Mouse (Mus musculus) layer of hippocampus, postnatal 36 days (tissue): ENCODE measurements around the gene Acbd5. TPM values are rescaled to one million over a fixed set of nuclear protein-coding genes. Genes with fewer than 3 reads are reported as not detected.

ENCODE experiments used
- DNase-seq, 2 experiments: peaks; one replicate each; pipeline ENCODE4 v3.0.0; 2022
- total RNA-seq, 2 experiments: library from RNA; stranded (reverse); gene quantifications; 2 replicates each; pipeline ENCODE4 v1.2.3; 2021

Acbd5 gene
- total RNA-seq, 2 experiments from 2014 or later = 84.9 to 94.1 TPM

DNA sequence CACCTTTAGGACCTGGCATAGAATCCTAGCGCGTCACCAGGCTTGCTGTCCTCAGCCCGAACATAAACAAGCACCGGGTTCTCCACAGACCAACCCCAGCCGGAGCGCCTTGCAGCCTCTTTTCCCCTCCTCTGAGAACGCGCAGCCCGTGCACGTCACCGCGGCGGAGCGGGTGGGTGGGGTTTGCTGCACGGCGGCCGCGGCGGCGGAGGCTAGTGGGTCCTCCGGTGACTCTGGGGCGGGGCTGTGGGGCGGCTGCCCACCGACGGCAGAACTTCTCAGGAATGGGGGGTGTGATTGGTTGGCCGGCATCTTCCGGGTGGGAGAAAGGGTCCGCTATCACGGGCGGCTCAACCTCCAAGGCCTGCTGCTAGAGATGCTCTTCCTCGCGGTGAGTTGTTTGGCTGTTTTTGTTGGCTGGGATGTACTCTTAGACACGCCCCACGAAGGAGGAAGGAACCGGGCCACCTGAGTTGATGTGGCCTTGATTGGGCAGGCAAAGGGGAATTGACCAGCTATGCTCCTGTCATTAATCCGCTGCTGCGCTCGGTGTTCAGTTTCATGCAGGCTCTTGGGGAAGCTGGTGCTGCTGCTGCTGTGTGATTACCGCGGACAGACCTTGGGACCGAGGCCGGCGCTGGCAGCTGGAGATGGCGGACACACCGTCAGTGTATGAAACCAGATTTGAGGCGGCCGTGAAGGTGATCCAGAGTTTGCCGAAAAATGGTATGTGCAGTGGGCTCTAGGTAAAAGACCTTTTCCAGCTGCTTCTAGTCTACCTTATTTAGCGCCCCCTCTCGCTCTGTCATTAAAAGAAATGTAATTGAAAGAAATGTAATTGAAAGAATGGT is 1.2 kb downstream of the Acbd5 start:
- peak; percentile 96 to 97 for DNase-seq

DNA sequence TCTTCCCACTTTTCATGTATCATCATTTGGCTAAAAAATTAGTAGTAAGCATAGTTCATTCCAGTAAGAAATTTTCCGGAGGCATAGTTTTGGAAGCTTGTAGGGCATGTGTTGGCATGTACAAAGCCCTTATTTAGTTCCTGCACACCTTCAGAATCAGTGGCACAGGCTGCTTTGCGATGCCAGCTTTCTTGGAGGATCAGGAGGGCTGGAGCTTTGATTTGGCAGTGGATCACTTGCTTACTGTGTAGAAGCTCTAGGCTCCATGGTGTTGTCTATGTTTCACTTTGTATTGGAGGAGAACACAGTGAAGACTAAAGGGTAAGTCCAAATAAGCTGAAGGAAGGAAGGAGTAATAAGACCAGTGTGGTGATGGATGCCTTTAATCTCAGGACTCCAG is 2.5 kb downstream of the Acbd5 start:
- no peak for DNase-seq

- DNase-seq = no peak
These were observed 3.4 kb downstream of the Acbd5 start for GRCm38 (mm10) chr2:23071406-23071805.

DNA sequence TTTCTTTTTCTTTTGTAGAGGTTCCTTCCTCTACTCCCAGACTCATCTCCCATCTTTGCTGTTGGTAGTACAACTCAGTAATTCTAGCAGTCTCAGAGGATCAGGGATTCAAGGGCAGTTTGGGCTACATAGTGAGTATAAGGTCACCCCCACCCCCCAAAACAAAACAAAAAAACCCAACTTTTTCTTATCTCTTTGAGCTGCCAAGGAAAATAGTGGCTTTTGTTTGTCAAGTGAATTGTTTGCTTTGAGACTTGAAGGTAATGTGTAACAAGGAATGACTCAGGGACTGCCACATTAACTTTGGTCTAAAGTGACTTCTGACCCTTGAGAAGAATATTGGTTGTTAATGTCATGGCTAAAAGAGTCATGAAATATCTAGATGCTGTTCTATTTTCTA is 7.9 kb downstream of the Acbd5 start:
- DNase-seq = no peak

GRCm38 (mm10) chr2:23076783-23077182 is 8.8 kb downstream of the Acbd5 start:
- DNase-seq = no peak

- no peak for DNase-seq
These were observed 9.7 kb downstream of the Acbd5 start for GRCm38 (mm10) chr2:23077693-23078092.

DNA sequence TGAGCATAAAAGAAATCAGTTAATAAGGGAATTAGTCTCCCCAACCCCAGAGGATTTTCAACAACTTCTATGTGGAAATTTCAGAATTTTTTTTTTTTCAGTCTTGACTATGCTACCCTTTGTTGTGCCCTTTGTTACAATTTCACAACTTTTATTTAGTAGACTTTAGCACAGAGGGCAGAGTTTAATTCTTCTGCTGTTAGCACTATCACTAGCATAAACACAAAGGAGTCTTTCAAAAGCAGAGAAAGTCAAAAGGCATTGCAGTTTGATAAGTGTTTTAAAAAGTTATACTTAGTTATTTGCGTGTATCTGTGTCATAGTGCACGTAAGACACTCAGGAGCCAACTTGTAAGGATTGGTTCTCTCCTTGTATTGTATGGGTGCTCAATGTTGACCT is 10.6 kb downstream of the Acbd5 start:
- no peak for DNase-seq

- DNase-seq = no peak
These were observed 16.6 kb downstream of the Acbd5 start for GRCm38 (mm10) chr2:23084540-23084939.

- no peak for DNase-seq
These were observed 24.2 kb downstream of the Acbd5 start for GRCm38 (mm10) chr2:23092216-23092615.

- no peak for DNase-seq
These were observed 29.1 kb downstream of the Acbd5 start for GRCm38 (mm10) chr2:23097028-23097427.

DNA sequence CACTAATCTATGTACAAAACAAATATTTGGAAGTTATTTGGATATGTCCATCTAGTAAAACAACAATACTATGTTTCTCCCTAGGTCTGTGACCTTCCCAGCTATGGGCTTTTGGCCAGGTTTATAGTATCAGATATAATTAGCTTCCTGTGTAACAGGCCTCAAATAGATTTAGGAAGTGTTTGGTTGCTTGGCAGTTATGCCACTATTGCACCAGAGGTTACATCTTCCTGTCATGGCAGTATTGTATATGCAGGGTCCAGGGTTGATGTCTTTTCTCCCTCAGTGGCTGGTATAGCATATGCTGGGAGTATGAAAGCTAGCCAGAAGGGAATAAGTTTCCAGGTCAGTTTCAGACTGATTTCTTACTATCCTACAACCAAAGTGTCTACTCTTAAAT is 34.3 kb downstream of the Acbd5 start:
- no peak for DNase-seq

DNA sequence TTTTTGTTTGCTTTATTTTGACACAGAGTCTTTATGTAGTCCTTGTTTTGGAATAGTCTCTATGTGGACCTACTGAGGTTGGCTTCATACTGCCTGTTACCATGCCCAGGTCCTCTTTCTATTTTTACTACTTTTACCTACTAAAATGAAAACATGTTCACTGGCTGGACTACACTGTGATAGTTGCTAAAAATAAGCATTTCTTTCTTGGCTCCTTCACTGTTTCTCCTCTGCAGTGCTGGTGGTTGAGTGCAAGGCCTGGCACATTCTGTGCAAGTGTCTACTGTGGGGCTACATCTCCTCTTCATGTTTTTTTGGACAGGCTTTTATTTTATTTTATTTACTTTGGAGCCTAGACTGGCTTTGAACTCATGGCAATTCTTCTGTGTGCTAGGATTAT is 51.6 kb downstream of the Acbd5 start:
- DNase-seq = no peak

DNA sequence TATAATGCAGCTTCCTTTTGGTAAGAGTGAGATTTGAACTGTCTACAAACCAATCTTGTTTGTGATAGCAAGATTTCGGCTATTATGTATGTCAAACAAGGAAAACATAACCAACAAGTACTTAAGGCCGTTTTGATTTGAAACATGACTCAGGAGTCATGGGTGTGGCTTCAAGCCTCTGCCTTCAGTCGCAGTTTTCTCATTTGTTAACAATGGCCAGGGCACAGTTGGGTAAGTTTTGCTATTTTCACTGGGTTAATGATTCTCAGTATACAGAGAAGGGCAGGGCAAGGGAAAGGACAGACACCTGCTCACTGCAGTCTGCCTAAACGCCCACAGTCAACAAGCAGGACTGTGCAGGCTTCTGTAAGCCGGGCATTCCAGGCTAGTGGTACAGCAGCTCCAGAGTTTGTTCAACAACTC is 87.2 kb downstream of the Acbd5 start:
- no peak for DNase-seq

- DNase-seq = peak; percentile 96 to 98
These were observed 88.0 kb downstream of the Acbd5 start, which contains the start of the genes Mastl and Yme1l1 for GRCm38 (mm10) chr2:23155777-23156607. Gene Mastl, minus strand, starts transcription at chr2:23156024. Gene Yme1l1, plus strand, starts transcription at chr2:23156369.

- DNase-seq = no peak
These were observed 88.7 kb downstream of the Acbd5 start for GRCm38 (mm10) chr2:23156608-23157081.

Other genes with a start within 250 kb of the Acbd5 start
- 10 to 100 TPM; 16.5 to 16.9 TPM for gene Pdss1, start 172.6 kb upstream of the Acbd5 start, total RNA-seq
- 100 to 1,000 TPM; 216 to 228 TPM for gene Abi1, start 27.9 kb upstream of the Acbd5 start, total RNA-seq
- gene Mastl, start 87.9 kb downstream of the Acbd5 start, total RNA-seq = under 1 TPM; 0.40 to 0.53 TPM
- 100 to 1,000 TPM in 1 of 2 experiments, 10 to 100 TPM in 1; 92.5 to 101 TPM for gene Yme1l1, start 88.2 kb downstream of the Acbd5 start, total RNA-seq
- under 1 TPM in 1 of 2 experiments, not detected in 1; 0.28 TPM for gene 4931423N10Rik, start 139.3 kb downstream of the Acbd5 start, total RNA-seq